Mouse (Mus musculus) liver, embryonic 15.5 days (tissue): ENCODE data around the gene Mlf2. TPM values are rescaled to one million over a fixed set of nuclear protein-coding genes. Genes with fewer than 3 reads are reported as not detected.

Experiments
- ATAC-seq: fragments of 200-750 bp; cut with Nextera tagmentation; 2 replicates; pipeline ENCODE4 v1.8.0; 2017; ENCODE audit warnings: moderate number of reproducible peaks, mild to moderate bottlenecking, moderate library complexity; ENCODE audit not compliant: insufficient read depth
- H3K27ac ChIP-seq: fragments of 300-500 bp; sonication (generic); replicated peaks from 2 replicates; pipeline ENCODE4 v1.5.1; 2015; ENCODE audit warnings: mild to moderate bottlenecking, inconsistent platforms
- H3K27me3 ChIP-seq: fragments of 300-500 bp; sonication (generic); 2 replicates; pipeline ENCODE4 v1.6.1; 2015; ENCODE audit warnings: mild to moderate bottlenecking, inconsistent platforms
- H3K36me3 ChIP-seq: fragments of 300-500 bp; sonication (generic); replicated peaks from 2 replicates; pipeline ENCODE4 v1.6.1; 2015; ENCODE audit warnings: moderate library complexity, mild to moderate bottlenecking, inconsistent platforms
- H3K4me1 ChIP-seq: fragments of 300-500 bp; sonication (generic); replicated peaks from 2 replicates; pipeline ENCODE4 v1.6.1; 2015; ENCODE audit warnings: inconsistent platforms
- H3K4me2 ChIP-seq: fragments of 300-500 bp; sonication (generic); 2 replicates; pipeline ENCODE4 v1.6.1; 2015; ENCODE audit warnings: moderate library complexity, mild to moderate bottlenecking, inconsistent platforms
- H3K4me3 ChIP-seq: fragments of 300-500 bp; sonication (generic); replicated peaks from 2 replicates; pipeline ENCODE4 v1.5.1; 2015; ENCODE audit warnings: mild to moderate bottlenecking, inconsistent platforms
- H3K9ac ChIP-seq: fragments of 300-500 bp; sonication (generic); 2 replicates; pipeline ENCODE4 v1.6.1; 2015; ENCODE audit warnings: moderate library complexity, mild to moderate bottlenecking, inconsistent platforms
- H3K9me3 ChIP-seq: fragments of 300-500 bp; sonication (generic); replicated peaks from 2 replicates; pipeline ENCODE4 v1.6.1; 2016; ENCODE audit warnings: inconsistent platforms
- WGBS: fragments of 180-500 bp; shearing (Covaris S2); methylation state at CpG from one replicate; pipeline ENCODE4 v1.1.7; 2015; ENCODE audit warnings: mixed read lengths; ENCODE audit not compliant: insufficient replicate concordance; 5-methylcytosine and 5-hydroxymethylcytosine counted together
- polyA plus RNA-seq: library from polyadenylated mRNA; unstranded; fragments of >200 nt; fragmentation: Nextera tagmentation; extraction: Ambion mirVana; gene quantifications from 2 replicates; pipeline ENCODE4 v1.2.1, GENCODE M21; 2015

Gene Mlf2
- polyA plus RNA-seq, 1 experiment from 2014 or later = 119 TPM

- Histone ChIP-seq H3K4me2 (no peak overlapping the region), H3K4me3 (no peak overlapping the region), H3K27ac (no peak overlapping the region), H3K36me3 (no peaks in the 10 kb centered on the region), H3K9ac (no peak overlapping the region), H3K9me3 (no peaks in the 10 kb centered on the region), H3K27me3 (no peaks in the 10 kb centered on the region; the same call in 1 of the 2 replicates), H3K4me1 (peaks cover 12% of the 10 kb centered on the region)
- WGBS = 61% methylated on average over 8 of the region's 8 CpGs
- no peak for ATAC-seq
Measured at GRCm38 (mm10) chr6:124900056-124900800, 31.0 kb upstream of the Mlf2 start.

GRCm38 (mm10) chr6:124900801-124901480, 30.2 kb upstream of the Mlf2 start:
- H3K4me2 ChIP-seq = no peak overlapping the region
- H3K4me1 ChIP-seq = peaks cover 12% of the 10 kb centered on the region
- WGBS = 23% methylated on average over 10 of the region's 10 CpGs
- no peak overlapping the region for H3K4me3 ChIP-seq
- H3K27ac ChIP-seq = no peak overlapping the region
- H3K9ac ChIP-seq = no peak overlapping the region
- H3K9me3 ChIP-seq = no peaks in the 10 kb centered on the region
- H3K36me3 ChIP-seq = no peaks in the 10 kb centered on the region
- no peak for ATAC-seq
- no peaks in the 10 kb centered on the region; the same call in 1 of the 2 replicates for H3K27me3 ChIP-seq

- no peaks in the 10 kb centered on the region for H3K36me3 ChIP-seq
- H3K9me3 ChIP-seq = no peaks in the 10 kb centered on the region
- no peak for ATAC-seq
- H3K27ac ChIP-seq = no peak overlapping the region
- no peak overlapping the region for H3K4me2 ChIP-seq
- H3K9ac ChIP-seq = no peak overlapping the region
- H3K4me1 ChIP-seq = peaks cover 12% of the 10 kb centered on the region
- H3K4me3 ChIP-seq = no peak overlapping the region
- no peaks in the 10 kb centered on the region; the same call in 1 of the 2 replicates for H3K27me3 ChIP-seq
Measured at GRCm38 (mm10) chr6:124901851-124902250, 29.3 kb upstream of the Mlf2 start.

- H3K4me2 ChIP-seq = peak overlapping the region; percentile 94
- H3K4me1 ChIP-seq = peaks cover 12% of the 10 kb centered on the region
- no peaks in the 10 kb centered on the region for H3K36me3 ChIP-seq
- H3K9me3 ChIP-seq = no peaks in the 10 kb centered on the region
- ATAC-seq = peak; percentile 75
- H3K27me3 ChIP-seq = peaks cover 9% of the 10 kb centered on the region
- under 1% methylated on average over 23 of the region's 23 CpGs for WGBS
- peak overlapping the region; percentile 81 for H3K27ac ChIP-seq
- H3K9ac ChIP-seq = peak overlapping the region; percentile 51
- peak overlapping the region; percentile 65 for H3K4me3 ChIP-seq
Measured at GRCm38 (mm10) chr6:124903580-124904151, 27.5 kb upstream of the Mlf2 start.

- Histone ChIP-seq H3K9ac (peak overlapping the region; percentile 51), H3K27ac (peak overlapping the region; percentile 81), H3K4me3 (peak overlapping the region; percentile 65), H3K4me2 (peak overlapping the region; percentile 94), H3K27me3 (peaks cover 16% of the 10 kb centered on the region), H3K4me1 (peaks cover 12% of the 10 kb centered on the region), H3K9me3 (no peaks in the 10 kb centered on the region), H3K36me3 (no peaks in the 10 kb centered on the region)
- WGBS = 25% methylated on average over 24 of the region's 24 CpGs
- peak; percentile 59 for ATAC-seq
Measured at GRCm38 (mm10) chr6:124904161-124904981, 26.8 kb upstream of the Mlf2 start.

- H3K27ac ChIP-seq = no peak overlapping the region
- H3K27me3 ChIP-seq = peaks cover 24% of the 10 kb centered on the region
- H3K4me3 ChIP-seq = no peak overlapping the region
- 0 out of 2 replicates have a peak overlapping the region, but pooled peaks have one; percentile 94 for H3K4me2 ChIP-seq
- no peak overlapping the region for H3K9ac ChIP-seq
- peaks cover 19% of the 10 kb centered on the region for H3K4me1 ChIP-seq
- no peaks in the 10 kb centered on the region for H3K9me3 ChIP-seq
- no peak for ATAC-seq
- no peaks in the 10 kb centered on the region for H3K36me3 ChIP-seq
- WGBS = 54% methylated on average over 16 of the region's 16 CpGs
Measured at GRCm38 (mm10) chr6:124904991-124905860, 26.0 kb upstream of the Mlf2 start.

- no peak for ATAC-seq
- no peaks in the 10 kb centered on the region for H3K36me3 ChIP-seq
- no peak overlapping the region for H3K9ac ChIP-seq
- no peaks in the 10 kb centered on the region for H3K9me3 ChIP-seq
- no peak overlapping the region for H3K27ac ChIP-seq
- H3K4me2 ChIP-seq = no peak overlapping the region
- H3K4me3 ChIP-seq = no peak overlapping the region
- 30% methylated on average over 1 of the region's 1 CpGs for WGBS
- peaks cover 48% of the 10 kb centered on the region for H3K27me3 ChIP-seq
- peaks cover 19% of the 10 kb centered on the region for H3K4me1 ChIP-seq
Measured at GRCm38 (mm10) chr6:124907767-124908166, 23.4 kb upstream of the Mlf2 start.

GRCm38 (mm10) chr6:124910032-124910431, 21.2 kb upstream of the Mlf2 start:
- ATAC-seq = no peak
- H3K9me3 ChIP-seq = no peaks in the 10 kb centered on the region
- no peak overlapping the region for H3K27ac ChIP-seq
- no peak overlapping the region for H3K4me3 ChIP-seq
- peak overlapping the region; percentile 10; the same call in 1 of the 2 replicates for H3K4me2 ChIP-seq
- 5% methylated on average over 32 of the region's 32 CpGs for WGBS
- peaks cover 70% of the 10 kb centered on the region for H3K27me3 ChIP-seq
- peaks cover 19% of the 10 kb centered on the region for H3K4me1 ChIP-seq
- H3K36me3 ChIP-seq = 0 out of 2 replicates have a peak, but pooled peaks cover 5% of the 10 kb centered on the region
- no peak overlapping the region for H3K9ac ChIP-seq

GRCm38 (mm10) chr6:124911533-124912218, 19.5 kb upstream of the Mlf2 start, which contains the start of gene Lag3:
Gene Lag3 (minus strand): TSS chr6:124911705.
- 20% methylated on average over 13 of the region's 13 CpGs for WGBS
- H3K4me3 ChIP-seq = no peak within 1 kb of the TSS
- H3K9me3 ChIP-seq = no peaks in the 10 kb centered on the region
- 0 out of 2 replicates have a peak, but pooled peaks cover 5% of the 10 kb centered on the region for H3K36me3 ChIP-seq
- no peak within 1 kb of the TSS for H3K4me2 ChIP-seq
- H3K27me3 ChIP-seq = peaks cover 86% of the 10 kb centered on the region
- H3K9ac ChIP-seq = no peak within 1 kb of the TSS
- ATAC-seq = no peak
- peaks cover 27% of the 10 kb centered on the region for H3K4me1 ChIP-seq
- H3K27ac ChIP-seq = no peak within 1 kb of the TSS
